In genomic region chr1:72165723-72166467, GRCm38 (mm10) we compare ENCODE assay signal across 13 mouse cellular contexts. TPM values are rescaled to one million over a fixed set of nuclear protein-coding genes. Genes with fewer than 3 reads are reported as not detected.
DNase-seq lines count a peak whose midpoint lies in the region; ATAC-seq and TF ChIP-seq lines count a peak whose summit lies in the region.
"Had no signal": no experiment of that assay in that cellular context is flagged by ENCODE, and none has a peak within 500 bp of the region (broad histone marks: within the 10 kb centered on the region; RNA-seq: fewer than 3 reads in every experiment).

No protein-coding gene starts in this region.

- no peaks in the 10 kb centered on the region for H3K9me3 ChIP-seq in liver, embryonic 14.5 days (ENCODE audit: control insufficient read depth, low read length)
- no peaks in the 10 kb centered on the region for H3K9me3 ChIP-seq in ES-E14 (ENCODE audit: control insufficient read depth, insufficient read depth, low read depth, low read length)
- H3K9me3 ChIP-seq: forebrain, embryonic 12.5 days; heart, embryonic 12.5 days; stomach, embryonic 15.5 days had no signal

- no peaks in the 10 kb centered on the region for H3K4me1 ChIP-seq in liver, embryonic 14.5 days (replicated peaks; ENCODE audit: control insufficient read depth in 2 of 2, insufficient read depth in 2 of 2, low read length in 1 of 2)
- H3K4me1 ChIP-seq in ES-E14 (ENCODE audit: control insufficient read depth in 2 of 2, insufficient read depth in 2 of 2, low read length in 2 of 2, poor library complexity in 1 of 2), result peaks cover 2 to 10% of the 10 kb centered on the region in 2 experiments; a peak in 2 of 4 replicates
- H3K4me1 ChIP-seq: stomach, embryonic 15.5 days had no signal

- 77% methylated on average over 20 of the region's 20 CpGs for WGBS in liver, embryonic 14.5 days (ENCODE audit: insufficient replicate concordance)

- no peak overlapping the region for H3K27ac ChIP-seq in liver, embryonic 14.5 days
- no peak overlapping the region for H3K27ac ChIP-seq in ES-E14 (ENCODE audit: insufficient read depth, low read depth, low read length, poor library complexity, severe bottlenecking)
- H3K27ac ChIP-seq: forebrain, embryonic 12.5 days; stomach, embryonic 15.5 days had no signal

- H3K9ac ChIP-seq in liver, embryonic 14.5 days (replicated peaks), result no peak overlapping the region
- H3K9ac ChIP-seq in ES-E14 (ENCODE audit: insufficient read depth, low read depth, low read length, poor library complexity, severe bottlenecking), result no peak overlapping the region
- H3K9ac ChIP-seq: forebrain, embryonic 12.5 days; heart, embryonic 12.5 days; stomach, embryonic 15.5 days had no signal

- 0 out of 2 replicates have a peak, but pooled peaks have one; percentile 21 for TF ChIP-seq CTCF in liver, embryonic 14.5 days (IDR thresholded peaks at IDR 0.05; ENCODE audit: low read depth)

- in situ Hi-C loops in ES-E14 (cut with MboI; ENCODE audit: low sequenced_read_pairs in 2 of 2, unreplicated experiment in 2 of 2), result no loop called here

- H3K36me3 ChIP-seq in liver, embryonic 14.5 days (replicated peaks; ENCODE audit: control insufficient read depth, insufficient read depth, low read depth), result no peaks in the 10 kb centered on the region
- peaks cover 24% of the 10 kb centered on the region for H3K36me3 ChIP-seq in ES-E14 (ENCODE audit: control insufficient read depth, insufficient read depth, low read length, poor library complexity, severe bottlenecking)
- H3K36me3 ChIP-seq: forebrain, embryonic 12.5 days; heart, embryonic 12.5 days; stomach, embryonic 15.5 days had no signal

- DNase-seq in frontal cortex, postnatal 25 days (ENCODE audit: low spot score in 2 of 2), result no peak
- no peak for DNase-seq in liver, embryonic 14.5 days (ENCODE audit: low read depth in 3 of 3, low spot score in 3 of 3)
- DNase-seq in liver (no peak), ES-E14 (ENCODE audit: low read depth, low spot score) (peak; percentile 69)
- DNase-seq in layer of hippocampus, adult 8-10 months (ENCODE audit: low spot score in 2 of 2), result peak; percentile 22 to 40
- no peak for DNase-seq in thymus, postnatal 14 days
- DNase-seq: embryo, embryonic 11 days had no signal

- no peak overlapping the region for H3K4me2 ChIP-seq in liver, embryonic 14.5 days (ENCODE audit: low read depth)
- H3K4me2 ChIP-seq: forebrain, embryonic 12.5 days; heart, embryonic 12.5 days; stomach, embryonic 15.5 days had no signal

- no peak for TF ChIP-seq EP300 in liver, embryonic 14.5 days (IDR thresholded peaks at IDR 0.05; ENCODE audit: low read depth)

- H3K4me3 ChIP-seq in liver, embryonic 14.5 days (ENCODE audit: insufficient read depth in 1 of 2, low read depth in 2 of 2, low read length in 2 of 2), result no peak overlapping the region
- H3K4me3 ChIP-seq in ES-E14 (ENCODE audit: insufficient read depth in 1 of 2, low read depth in 1 of 2, low read length in 2 of 2, poor library complexity in 1 of 2, severe bottlenecking in 1 of 2), result no peak overlapping the region
- H3K4me3 ChIP-seq: forebrain, embryonic 12.5 days; heart, embryonic 12.5 days; stomach, embryonic 15.5 days had no signal

- peak; percentile 86 for ATAC-seq in frontal cortex, adult (ENCODE audit: low TSS enrichment)
- ATAC-seq in liver, embryonic 14.5 days (ENCODE audit: insufficient read depth), result no peak
- ATAC-seq in monocyte, adult 5-6 weeks (replicated peaks; ENCODE audit: insufficient number of reproducible peaks, low FRiP score, low TSS enrichment, poor library complexity, severe bottlenecking), result no peak
- ATAC-seq: CD4-positive, CD25-positive, alpha-beta regulatory T cell, adult 4 months had no signal

- H3K27me3 ChIP-seq in liver, embryonic 14.5 days (ENCODE audit: control insufficient read depth, insufficient read depth, low read length), result no peaks in the 10 kb centered on the region
- H3K27me3 ChIP-seq: forebrain, embryonic 12.5 days; heart, embryonic 12.5 days; stomach, embryonic 15.5 days had no signal

TF ChIP-seq in ES-E14, 5 proteins besides CTCF, POLR2A, EP300 and RAD21:
- no peak for TF ChIP-seq ZC3H11A (IDR thresholded peaks at IDR 0.05; ENCODE audit: borderline replicate concordance, low read depth, low read length)
- no peak for TF ChIP-seq ZNF384 (IDR thresholded peaks at IDR 0.05; ENCODE audit: low read depth, low read length)
- TF ChIP-seq HCFC1 (IDR thresholded peaks at IDR 0.05; ENCODE audit: borderline replicate concordance, insufficient read depth, low read length), result no peak
- no peak for TF ChIP-seq MAFK (IDR thresholded peaks at IDR 0.05; ENCODE audit: insufficient read depth, low read depth, low read length)
- TF ChIP-seq CHD2 (IDR thresholded peaks at IDR 0.05; ENCODE audit: low read depth, low read length), result no peak

RNA-seq across cellular contexts. Expression of gene Mreg, which starts 46.2 kb away (rescaled TPM):
- polyA plus RNA-seq in liver, embryonic 14.5 days (2012; rRNA removed), result 1.9 and 2.9 TPM in 2 replicates
- polyA plus RNA-seq in liver, embryonic 14.5 days (2014; fragmentation: Nextera tagmentation; extraction: Ambion mirVana), result 6.4 and 7.4 TPM in 2 replicates
- total RNA-seq in ES-E14 (2012; rRNA removed), result 92.1 and 94.8 TPM in 2 replicates
- 1 to 10 TPM; 4.2 to 7.6 (median 5.8) TPM for total RNA-seq in layer of hippocampus, adult 8-10 months (2022)
- 0.53 to 0.78 TPM (median 0.57 TPM) in 3 replicates for total RNA-seq in monocyte, adult 5-6 weeks (2017)

Comparison
In these comparisons a context has a peak if more than half of its experiments do, and no peak if none do; other contexts are left out.
1. DNase-seq: peak in ES-E14 (single experiment) and layer of hippocampus, adult 8-10 months (2 of 2); none in frontal cortex, postnatal 25 days (0 of 2), liver, embryonic 14.5 days (0 of 3), liver (single experiment) and thymus, postnatal 14 days (single experiment).
2. RNA of gene Mreg, which starts 46.2 kb away (total RNA-seq): 92.1 to 94.8 TPM in ES-E14; 4.2 to 7.6 TPM in layer of hippocampus, adult 8-10 months and 0.53 to 0.78 TPM in monocyte, adult 5-6 weeks; every median in the first group is over 10 times any median in the second.